Mouse (Mus musculus) neural tube, embryonic 12.5 days (tissue): Measurements from ENCODE around the gene Clec14a. TPM values are rescaled to one million over a fixed set of nuclear protein-coding genes. Genes with fewer than 3 reads are reported as not detected.
A peak's percentile ranks its signal among the peaks of the same experiment; 100 is the strongest.
"Not testable (repeated sequence)": the region's sequence is repeated elsewhere in the genome, so short reads cannot be mapped to it uniquely, and the experiment has no call there.

Experiments
- ATAC-seq: fragments of 200-750 bp; cut with Nextera tagmentation; 2 replicates; pipeline ENCODE4 v1.8.0; 2017; ENCODE audit warnings: low read depth, mild to moderate bottlenecking, moderate TSS enrichment, moderate library complexity; ENCODE audit not compliant: low FRiP score
- H3K27ac ChIP-seq: fragments of 300-500 bp; sonication (generic); 2 replicates; pipeline ENCODE4 v1.5.1; 2016
- H3K27me3 ChIP-seq: fragments of 300-500 bp; sonication (generic); replicated peaks from 2 replicates; pipeline ENCODE4 v1.6.1; 2016; ENCODE audit warnings: mild to moderate bottlenecking
- H3K36me3 ChIP-seq: fragments of 300-500 bp; sonication (generic); 2 replicates; pipeline ENCODE4 v1.6.1; 2016; ENCODE audit warnings: mild to moderate bottlenecking
- H3K4me1 ChIP-seq: fragments of 300-500 bp; sonication (generic); 2 replicates; pipeline ENCODE4 v1.6.1; 2016
- H3K4me2 ChIP-seq: fragments of 300-500 bp; sonication (generic); replicated peaks from 2 replicates; pipeline ENCODE4 v1.6.1; 2016; ENCODE audit warnings: mild to moderate bottlenecking
- H3K4me3 ChIP-seq: fragments of 300-500 bp; sonication (generic); 2 replicates; pipeline ENCODE4 v1.5.1; 2016
- H3K9ac ChIP-seq: fragments of 300-500 bp; sonication (generic); 2 replicates; pipeline ENCODE4 v1.6.1; 2016; ENCODE audit warnings: mild to moderate bottlenecking
- H3K9me3 ChIP-seq: fragments of 300-500 bp; sonication (generic); 2 replicates; pipeline ENCODE4 v1.6.1; 2016; ENCODE audit warnings: mild to moderate bottlenecking
- WGBS: fragments of 180-500 bp; shearing (Covaris S2); methylation state at CpG from one replicate; pipeline ENCODE4 v1.1.7; 2016; 5-methylcytosine and 5-hydroxymethylcytosine counted together
- polyA plus RNA-seq: library from polyadenylated mRNA; unstranded; fragments of >200 nt; fragmentation: Nextera tagmentation; extraction: Ambion mirVana; gene quantifications from 2 replicates; pipeline ENCODE4 v1.2.1, GENCODE M21; 2016

The Clec14a gene
- polyA plus RNA-seq: 6.7 and 7.9 TPM in 2 replicates

GRCm38 (mm10) chr12:58268563-58269501, at the start of gene Clec14a:
Clec14a (minus strand) TSS chr12:58269290.
- 0 out of 2 replicates have a peak, but pooled peaks cover 5% of the 10 kb centered on the region for H3K4me1 ChIP-seq
- no peaks in the 10 kb centered on the region; the same call in 1 of the 2 replicates for H3K27me3 ChIP-seq
- ATAC-seq: peak; percentile 86
- peak within 1 kb of the TSS; percentile 69 for H3K4me2 ChIP-seq
- no peak within 1 kb of the TSS for H3K27ac ChIP-seq
- H3K9me3 ChIP-seq: no peaks in the 10 kb centered on the region
- H3K9ac ChIP-seq: peak within 1 kb of the TSS; percentile 52
- no peaks in the 10 kb centered on the region for H3K36me3 ChIP-seq
- 8% methylated on average over 32 of the region's 32 CpGs for whole genome bisulfite sequencing
- H3K4me3 ChIP-seq: peak within 1 kb of the TSS; percentile 32

GRCm38 (mm10) chr12:58307835-58308234, 38.7 kb upstream of the Clec14a start:
- Histone ChIP-seq H3K27ac (no peak overlapping the region), H3K4me2 (no peak overlapping the region), H3K27me3 (no peaks in the 10 kb centered on the region), H3K9ac (no peak overlapping the region), H3K4me3 (no peak overlapping the region), H3K9me3 (no peaks in the 10 kb centered on the region), H3K4me1 (no peaks in the 10 kb centered on the region), H3K36me3 (no peaks in the 10 kb centered on the region)
- no peak for ATAC-seq
- 83% methylated on average over 2 of the region's 2 CpGs for WGBS

GRCm38 (mm10) chr12:58306402-58306801, 37.3 kb upstream of the Clec14a start:
- not testable (repeated sequence) for H3K4me3 ChIP-seq, H3K4me1 ChIP-seq, ATAC-seq, H3K9ac ChIP-seq, H3K27ac ChIP-seq, H3K27me3 ChIP-seq, H3K9me3 ChIP-seq, H3K36me3 ChIP-seq, H3K4me2 ChIP-seq
- WGBS: 82% methylated on average over 8 of the region's 8 CpGs

GRCm38 (mm10) chr12:58305567-58305966, 36.5 kb upstream of the Clec14a start:
- WGBS: 78% methylated on average over 2 of the region's 2 CpGs

GRCm38 (mm10) chr12:58296980-58297379, 27.9 kb upstream of the Clec14a start:
- Histone ChIP-seq H3K27ac (no peak overlapping the region), H3K9ac (no peak overlapping the region), H3K4me3 (no peak overlapping the region), H3K9me3 (no peaks in the 10 kb centered on the region), H3K4me2 (no peak overlapping the region), H3K4me1 (no peaks in the 10 kb centered on the region), H3K27me3 (no peaks in the 10 kb centered on the region), H3K36me3 (no peaks in the 10 kb centered on the region)
- 83% methylated on average over 6 of the region's 6 CpGs for WGBS
- no peak for ATAC-seq

More at GRCm38 (mm10) chr12:58305567-58305966, 36.5 kb upstream of the Clec14a start:
- Histone ChIP-seq H3K9me3 (no peaks in the 10 kb centered on the region), H3K9ac (no peak overlapping the region), H3K27me3 (no peaks in the 10 kb centered on the region), H3K4me2 (no peak overlapping the region), H3K4me1 (no peaks in the 10 kb centered on the region), H3K4me3 (no peak overlapping the region), H3K27ac (no peak overlapping the region), H3K36me3 (no peaks in the 10 kb centered on the region)
- ATAC-seq: no peak

- 93% methylated on average over 3 of the region's 3 CpGs for WGBS
These were observed 16.8 kb upstream of the Clec14a start for GRCm38 (mm10) chr12:58285912-58286311.

GRCm38 (mm10) chr12:58270520-58270919, 1.4 kb upstream of the Clec14a start:
- Histone ChIP-seq H3K4me3 (no peak overlapping the region), H3K36me3 (no peaks in the 10 kb centered on the region), H3K4me1 (0 out of 2 replicates have a peak, but pooled peaks cover 5% of the 10 kb centered on the region), H3K9ac (no peak overlapping the region), H3K27me3 (no peaks in the 10 kb centered on the region; the same call in 1 of the 2 replicates), H3K4me2 (no peak overlapping the region), H3K27ac (no peak overlapping the region), H3K9me3 (no peaks in the 10 kb centered on the region)
- WGBS: 88% methylated on average over 6 of the region's 6 CpGs
- ATAC-seq: no peak

More at GRCm38 (mm10) chr12:58285912-58286311, 16.8 kb upstream of the Clec14a start:
- H3K4me1 ChIP-seq: no peaks in the 10 kb centered on the region
- H3K4me2 ChIP-seq: no peak overlapping the region
- no peaks in the 10 kb centered on the region for H3K36me3 ChIP-seq
- no peak overlapping the region for H3K4me3 ChIP-seq
- no peak overlapping the region for H3K27ac ChIP-seq
- no peak for ATAC-seq
- no peaks in the 10 kb centered on the region for H3K27me3 ChIP-seq
- no peaks in the 10 kb centered on the region for H3K9me3 ChIP-seq
- H3K9ac ChIP-seq: no peak overlapping the region

- H3K4me3 ChIP-seq: no peak overlapping the region
- ATAC-seq: no peak
- WGBS: 79% methylated on average over 4 of the region's 4 CpGs
- H3K36me3 ChIP-seq: no peaks in the 10 kb centered on the region
- H3K27me3 ChIP-seq: no peaks in the 10 kb centered on the region; the same call in 1 of the 2 replicates
- 0 out of 2 replicates have a peak, but pooled peaks cover 5% of the 10 kb centered on the region for H3K4me1 ChIP-seq
- no peak overlapping the region for H3K27ac ChIP-seq
- H3K9me3 ChIP-seq: no peaks in the 10 kb centered on the region
- no peak overlapping the region for H3K9ac ChIP-seq
- H3K4me2 ChIP-seq: no peak overlapping the region
These were observed 415 bp upstream of the Clec14a start for GRCm38 (mm10) chr12:58269505-58269904.

GRCm38 (mm10) chr12:58268186-58268562, 916 bp downstream of the Clec14a start:
- Histone ChIP-seq H3K9ac (peak overlapping the region; percentile 52), H3K27me3 (no peaks in the 10 kb centered on the region; the same call in 1 of the 2 replicates), H3K4me3 (peak overlapping the region; percentile 32), H3K27ac (no peak overlapping the region), H3K9me3 (no peaks in the 10 kb centered on the region), H3K36me3 (no peaks in the 10 kb centered on the region), H3K4me1 (0 out of 2 replicates have a peak, but pooled peaks cover 5% of the 10 kb centered on the region), H3K4me2 (peak overlapping the region; percentile 69)
- ATAC-seq: peak; percentile 79
- WGBS: 6% methylated on average over 15 of the region's 15 CpGs

GRCm38 (mm10) chr12:58267779-58268178, 1.3 kb downstream of the Clec14a start:
- Histone ChIP-seq H3K27me3 (no peaks in the 10 kb centered on the region; the same call in 1 of the 2 replicates), H3K4me3 (peak overlapping the region; percentile 32), H3K9me3 (no peaks in the 10 kb centered on the region), H3K36me3 (no peaks in the 10 kb centered on the region), H3K27ac (no peak overlapping the region), H3K4me2 (peak overlapping the region; percentile 69), H3K9ac (peak overlapping the region; percentile 52; the same call in 1 of the 2 replicates), H3K4me1 (0 out of 2 replicates have a peak, but pooled peaks cover 5% of the 10 kb centered on the region)
- ATAC-seq: no peak
- WGBS: 42% methylated on average over 8 of the region's 8 CpGs

- Histone ChIP-seq H3K4me1 (no peaks in the 10 kb centered on the region), H3K27me3 (no peaks in the 10 kb centered on the region), H3K27ac (no peak overlapping the region), H3K9me3 (no peaks in the 10 kb centered on the region), H3K36me3 (no peaks in the 10 kb centered on the region), H3K4me3 (no peak overlapping the region), H3K9ac (no peak overlapping the region), H3K4me2 (no peak overlapping the region)
- ATAC-seq: no peak
- 89% methylated on average over 1 of the region's 1 CpGs for WGBS
These were observed 17.2 kb downstream of the Clec14a start for GRCm38 (mm10) chr12:58251901-58252300.

- Histone ChIP-seq H3K36me3 (no peaks in the 10 kb centered on the region), H3K27ac (no peak overlapping the region), H3K4me3 (no peak overlapping the region), H3K4me2 (no peak overlapping the region), H3K9ac (no peak overlapping the region), H3K27me3 (no peaks in the 10 kb centered on the region), H3K9me3 (no peaks in the 10 kb centered on the region), H3K4me1 (no peaks in the 10 kb centered on the region)
- no peak for ATAC-seq
- WGBS: 90% methylated on average over 2 of the region's 2 CpGs
These were observed 36.6 kb downstream of the Clec14a start for GRCm38 (mm10) chr12:58232489-58232888.
